Mouse (Mus musculus) heart, adult 2 months (tissue): ENCODE measurements at regions not wholly inside any gene's neighbourhood (a gene's known extent, or its start where the extent isn't known, plus 50 kb on each side); places are given as distances from the start of the nearest gene placed in this dataset.
A peak's percentile ranks its signal among the peaks of the same experiment; 100 is the strongest.

Experiments
- DNase-seq, 2 experiments: peaks; one replicate each; pipeline ENCODE4 v3.0.0; 2021
- H3K27ac ChIP-seq: fragments of 200-600 bp; 2 replicates; pipeline ENCODE4 v1.8.1; 2022
- H3K27me3 ChIP-seq: fragments of 200-500 bp; 2 replicates; pipeline ENCODE4 v1.6.1; 2012; ENCODE audit warnings: mild to moderate bottlenecking, low read length, inconsistent platforms, mixed read lengths; ENCODE audit not compliant: control insufficient read depth, insufficient read depth
- H3K36me3 ChIP-seq: fragments of 200-500 bp; 2 replicates; pipeline ENCODE4 v1.6.1; 2012; ENCODE audit warnings: low read length, inconsistent platforms; ENCODE audit not compliant: control insufficient read depth, insufficient read depth
- H3K4me1 ChIP-seq: fragments of 200-500 bp; 2 replicates; pipeline ENCODE4 v1.6.1; 2011; ENCODE audit warnings: low read length; ENCODE audit not compliant: control insufficient read depth, insufficient read depth
- H3K4me3 ChIP-seq: fragments of 200-600 bp; 2 replicates; pipeline ENCODE4 v1.8.1; 2022
- H3K79me2 ChIP-seq: fragments of 200-500 bp; replicated peaks from 2 replicates; pipeline ENCODE4 v1.6.1; 2012; ENCODE audit warnings: mild to moderate bottlenecking, inconsistent platforms, low read length, moderate library complexity, mixed read lengths; ENCODE audit not compliant: control insufficient read depth, insufficient read depth
- H3K9ac ChIP-seq: fragments of 200-500 bp; 2 replicates; pipeline ENCODE4 v1.6.1; 2012; ENCODE audit warnings: low read depth, mild to moderate bottlenecking, control low read depth, inconsistent platforms, low read length, mixed read lengths
- CTCF ChIP-seq: fragments of 200-600 bp; IDR thresholded peaks from 2 replicates; pipeline ENCODE4 v1.8.1; 2022; ENCODE audit warnings: antibody characterized with exemption, mild to moderate bottlenecking, moderate library complexity
- EP300 ChIP-seq: fragments of 200-500 bp; IDR thresholded peaks from 2 replicates; pipeline ENCODE4 v1.6.1; 2011; ENCODE audit warnings: low read depth, low read length, control low read depth; ENCODE audit not compliant: insufficient read depth
- POLR2A ChIP-seq: fragments of 200-500 bp; IDR thresholded peaks from 2 replicates; pipeline ENCODE4 v1.6.1; 2011; ENCODE audit warnings: mild to moderate bottlenecking, low read depth, low read length, control low read depth; ENCODE audit not compliant: insufficient read depth
- WGBS: fragments of 180-500 bp; shearing (Covaris S2); methylation state at CpG from one replicate; pipeline ENCODE4 v1.1.7; 2018; 5-methylcytosine and 5-hydroxymethylcytosine counted together
- intact Hi-C: fragments of 180-260 bp; cut with DNase I; formaldehyde crosslinking; loops from one replicate; pipeline ENCODE4 v1.15.1; 2025

GRCm38 (mm10) chr4:114665684-114666083 is 155.8 kb upstream of the Gm12830 start:
- Histone ChIP-seq H3K27me3 (peaks cover 6% of the 10 kb centered on the region), H3K36me3 (no peaks in the 10 kb centered on the region), H3K4me1 (no peaks in the 10 kb centered on the region), H3K79me2 (no peaks in the 10 kb centered on the region), H3K9ac (no peak overlapping the region), H3K27ac (no peak overlapping the region), H3K4me3 (no peak overlapping the region)
- intact Hi-C loops, result loop anchor here (1.0 to 5.0 kb wide), 2 partner anchors 247 to 282 kb away; no protein-coding TSS in a partner anchor
- TF ChIP-seq CTCF (no peak; the same call in 1 of the 2 replicates), EP300 (peak; percentile 58; the same call in 1 of the 2 replicates)
- WGBS, result 5% methylated on average over 14 of the region's 14 CpGs
- peak; percentile 75 to 79 for DNase-seq

GRCm38 (mm10) chr4:114666238-114666978 is 155.1 kb upstream of the Gm12830 start:
- TF ChIP-seq CTCF, result no peak
- no peak for TF ChIP-seq EP300
- no peak for TF ChIP-seq POLR2A
- Histone ChIP-seq H3K4me3 (no peak overlapping the region), H3K79me2 (no peaks in the 10 kb centered on the region), H3K4me1 (no peaks in the 10 kb centered on the region), H3K9ac (no peak overlapping the region), H3K27ac (no peak overlapping the region), H3K27me3 (peaks cover 6% of the 10 kb centered on the region), H3K36me3 (no peaks in the 10 kb centered on the region)
- 18% methylated on average over 41 of the region's 41 CpGs for WGBS
- intact Hi-C loops, result loop anchor here (5.0 kb wide), 1 partner anchor 246 kb away; no protein-coding TSS in a partner anchor
- no peak for DNase-seq

DNA sequence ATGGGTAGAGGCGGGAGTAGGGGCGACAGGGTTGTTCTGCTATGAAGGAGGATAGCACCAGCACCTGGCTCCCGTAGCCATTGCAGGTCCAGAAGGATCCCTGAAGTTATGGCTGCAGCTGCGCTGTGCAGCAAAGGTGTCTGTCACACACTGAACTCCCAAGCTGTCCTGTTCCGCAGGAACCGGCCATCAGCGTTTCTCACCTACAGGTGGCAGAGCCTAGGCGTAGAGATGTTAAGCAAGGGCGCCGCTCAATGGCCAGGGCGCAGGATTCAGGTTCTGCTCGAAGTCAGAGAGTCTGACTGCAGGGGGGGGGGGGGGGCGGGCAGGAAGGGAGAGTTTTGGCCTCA is 154.6 kb upstream of the Gm12830 start:
- WGBS, result 20% methylated on average over 13 of the region's 13 CpGs
- Histone ChIP-seq H3K27me3 (peaks cover 6% of the 10 kb centered on the region), H3K79me2 (no peaks in the 10 kb centered on the region), H3K4me3 (no peak overlapping the region), H3K27ac (no peak overlapping the region), H3K9ac (no peak overlapping the region), H3K4me1 (no peaks in the 10 kb centered on the region), H3K36me3 (no peaks in the 10 kb centered on the region)
- no peak for TF ChIP-seq EP300
- TF ChIP-seq CTCF, result no peak
- no peak for TF ChIP-seq POLR2A
- DNase-seq, result no peak
- intact Hi-C loops, result loop anchor here (5.0 kb wide), 1 partner anchor 245 kb away; no protein-coding TSS in a partner anchor

- DNase-seq, result no peak
- 70% methylated on average over 5 of the region's 5 CpGs for WGBS
- intact Hi-C loops, result no loop called here
- Histone ChIP-seq H3K36me3 (no peaks in the 10 kb centered on the region), H3K4me3 (no peak overlapping the region), H3K27me3 (no peaks in the 10 kb centered on the region), H3K9ac (no peak overlapping the region), H3K79me2 (no peaks in the 10 kb centered on the region), H3K27ac (no peak overlapping the region), H3K4me1 (no peaks in the 10 kb centered on the region)
- TF ChIP-seq CTCF, result no peak
- no peak for TF ChIP-seq EP300
- no peak for TF ChIP-seq POLR2A
These were observed 149.3 kb upstream of the Gm12830 start for GRCm38 (mm10) chr4:114672096-114672720.

GRCm38 (mm10) chr4:114676908-114677898 is 144.3 kb upstream of the Gm12830 start:
- Histone ChIP-seq H3K27me3 (no peaks in the 10 kb centered on the region), H3K36me3 (no peaks in the 10 kb centered on the region), H3K4me1 (no peaks in the 10 kb centered on the region), H3K27ac (no peak overlapping the region), H3K4me3 (no peak overlapping the region), H3K79me2 (no peaks in the 10 kb centered on the region), H3K9ac (no peak overlapping the region)
- no peak for DNase-seq
- WGBS, result 76% methylated on average over 13 of the region's 13 CpGs
- intact Hi-C loops, result no loop called here
- no peak for TF ChIP-seq POLR2A
- TF ChIP-seq EP300, result no peak
- TF ChIP-seq CTCF, result no peak
